Mouse (Mus musculus) lung, postnatal 0 days (tissue): Measurements from ENCODE around the gene Lgals2. TPM values are rescaled to one million over a fixed set of nuclear protein-coding genes. Genes with fewer than 3 reads are reported as not detected.
"Not testable (repeated sequence)": the region's sequence is repeated elsewhere in the genome, so short reads cannot be mapped to it uniquely, and the experiment has no call there.

Experiments used
- ATAC-seq: fragments of 200-750 bp; cut with Nextera tagmentation; 2 replicates; pipeline ENCODE4 v1.8.0; 2017; ENCODE audit warnings: moderate library complexity
- DNase-seq: peaks from one replicate; pipeline ENCODE4 v3.0.0-alpha.2; 2016; ENCODE audit warnings: low spot score
- H3K27ac ChIP-seq: fragments of 300-500 bp; sonication (generic); 2 replicates; pipeline ENCODE4 v1.5.1; 2014; ENCODE audit warnings: antibody characterized with exemption, mild to moderate bottlenecking, low read length, mixed read lengths
- H3K27me3 ChIP-seq: fragments of 300-500 bp; sonication (generic); replicated peaks from 2 replicates; pipeline ENCODE4 v1.6.1; 2014; ENCODE audit warnings: low read length, mixed read lengths; ENCODE audit not compliant: insufficient read depth
- H3K36me3 ChIP-seq: fragments of 300-500 bp; sonication (generic); 2 replicates; pipeline ENCODE4 v1.6.1; 2014; ENCODE audit warnings: low read length, mixed read lengths; ENCODE audit not compliant: insufficient read depth
- H3K4me1 ChIP-seq: fragments of 300-500 bp; sonication (generic); 2 replicates; pipeline ENCODE4 v1.6.1; 2014; ENCODE audit warnings: antibody characterized with exemption, low read depth, low read length, mixed read lengths; ENCODE audit not compliant: insufficient read depth
- H3K4me2 ChIP-seq: fragments of 300-500 bp; sonication (generic); replicated peaks from 2 replicates; pipeline ENCODE4 v1.6.1; 2014; ENCODE audit warnings: low read depth, mild to moderate bottlenecking, low read length, moderate library complexity, mixed read lengths
- H3K4me3 ChIP-seq: fragments of 300-500 bp; sonication (generic); 2 replicates; pipeline ENCODE4 v1.5.1; 2014; ENCODE audit warnings: low read depth, low read length
- H3K9ac ChIP-seq: fragments of 300-500 bp; sonication (generic); replicated peaks from 2 replicates; pipeline ENCODE4 v1.6.1; 2014; ENCODE audit warnings: low read depth, mild to moderate bottlenecking
- H3K9me3 ChIP-seq: fragments of 300-500 bp; sonication (generic); 2 replicates; pipeline ENCODE4 v1.6.1; 2016; ENCODE audit warnings: low read length, mixed read lengths
- CTCF ChIP-seq: IDR thresholded peaks from 2 replicates; pipeline ENCODE4 v1.5.1; 2016; ENCODE audit warnings: antibody characterized with exemption, mild to moderate bottlenecking
- EP300 ChIP-seq: IDR thresholded peaks from 2 replicates; pipeline ENCODE4 v1.6.1; 2016; ENCODE audit warnings: antibody characterized with exemption, mild to moderate bottlenecking, control low read depth
- WGBS: fragments of 180-500 bp; shearing (Covaris S2); extraction: QIAGEN DNeasy Blood & Tissue Kit; methylation state at CpG from one replicate; pipeline ENCODE4 v1.1.7; 2014; 5-methylcytosine and 5-hydroxymethylcytosine counted together
- polyA plus RNA-seq: library from polyadenylated mRNA; unstranded; fragments of >200 nt; fragmentation: Nextera tagmentation; extraction: Ambion mirVana; gene quantifications from 2 replicates; pipeline ENCODE4 v1.2.1, GENCODE M21; 2015

Gene Lgals2
- polyA plus RNA-seq, 1 experiment from 2014 or later: 2.4 TPM

DNA sequence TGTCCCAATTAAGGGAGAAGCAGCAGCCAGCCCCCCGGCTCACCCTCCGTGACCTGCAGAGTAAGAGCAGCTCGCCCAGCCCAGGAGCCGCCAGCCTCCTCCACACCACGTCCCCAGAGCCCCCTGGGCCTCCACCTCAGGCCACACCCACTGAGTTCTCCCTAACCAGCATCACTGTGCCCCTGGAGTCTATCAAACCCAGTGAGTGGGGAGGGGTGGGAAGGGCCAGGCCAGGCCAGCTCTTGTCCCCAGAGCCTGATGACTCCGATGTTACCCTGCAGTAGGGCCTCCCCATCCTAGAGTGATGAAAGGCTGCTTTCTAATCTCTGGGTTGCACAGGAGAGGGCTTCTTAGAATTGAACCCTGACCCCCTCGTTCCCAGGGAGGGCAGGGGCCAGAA, 37.1 kb upstream of the Lgals2 start:
- no peak for ATAC-seq
- DNase-seq: no peak
- 54% methylated on average over 7 of the region's 7 CpGs for WGBS
- TF ChIP-seq EP300 (no peak), CTCF (no peak)
- no peaks in the 10 kb centered on the region for H3K27me3 ChIP-seq
- H3K36me3 ChIP-seq: peaks cover 34% of the 10 kb centered on the region
- no peak overlapping the region for H3K9ac ChIP-seq
- no peak overlapping the region for H3K27ac ChIP-seq
- H3K4me3 ChIP-seq: no peak overlapping the region
- no peaks in the 10 kb centered on the region for H3K9me3 ChIP-seq
- H3K4me1 ChIP-seq: peaks cover 12% of the 10 kb centered on the region; the same call in 1 of the 2 replicates
- no peak overlapping the region for H3K4me2 ChIP-seq

DNA sequence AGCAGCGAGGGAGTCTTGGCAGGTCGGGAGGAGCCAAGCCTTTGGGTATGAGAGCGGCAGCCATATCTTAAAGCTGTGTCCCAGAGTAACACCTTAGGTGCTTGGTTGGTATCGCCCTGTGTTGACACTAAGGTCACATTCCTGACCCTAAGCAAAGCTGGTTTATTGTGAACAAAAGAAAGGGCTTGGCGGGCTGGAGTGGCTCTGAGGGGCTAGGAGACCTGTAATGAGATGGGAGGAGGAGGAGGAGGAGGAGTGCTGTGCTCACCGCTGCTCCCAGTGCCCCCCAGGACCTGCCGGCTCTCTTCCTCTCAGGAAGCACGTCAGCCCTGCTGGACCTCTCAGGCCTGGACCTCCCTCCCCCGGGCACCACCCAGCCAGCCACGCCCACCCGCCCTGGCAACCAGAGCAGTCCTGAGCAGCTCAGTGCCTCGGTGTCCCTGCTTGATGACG, 34.1 kb upstream of the Lgals2 start:
- WGBS: 19% methylated on average over 11 of the region's 13 CpGs
- peak; percentile 76 for DNase-seq
- ATAC-seq: peak; percentile 87
- TF ChIP-seq CTCF (no peak), EP300 (no peak)
- H3K27ac ChIP-seq: peak overlapping the region; percentile 76
- H3K9ac ChIP-seq: no peak overlapping the region
- peaks cover 52% of the 10 kb centered on the region for H3K36me3 ChIP-seq
- H3K4me3 ChIP-seq: no peak overlapping the region
- no peaks in the 10 kb centered on the region for H3K27me3 ChIP-seq
- 0 out of 2 replicates have a peak overlapping the region, but pooled peaks have one; percentile 3 for H3K4me2 ChIP-seq
- no peaks in the 10 kb centered on the region for H3K9me3 ChIP-seq
- H3K4me1 ChIP-seq: peaks cover 12% of the 10 kb centered on the region; the same call in 1 of the 2 replicates

DNA sequence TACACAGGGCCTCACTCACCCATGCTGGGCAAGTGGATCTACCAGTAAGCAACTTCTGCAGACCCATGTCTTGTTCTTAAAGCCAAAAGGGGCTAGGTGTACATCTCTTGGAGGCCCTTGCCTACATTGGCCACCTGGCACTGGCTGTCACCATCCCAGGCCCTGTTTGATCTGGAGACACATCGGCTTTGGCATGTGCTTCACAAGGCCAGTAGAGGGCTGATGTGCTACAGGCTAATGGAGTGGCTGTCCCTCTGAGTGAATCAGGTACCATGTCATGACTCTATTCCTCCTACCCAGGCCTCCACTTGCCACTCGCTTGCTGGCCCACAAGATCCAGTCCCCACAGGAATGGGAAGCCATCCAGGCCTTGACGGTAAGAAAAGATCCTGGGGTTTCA, 26.5 kb upstream of the Lgals2 start:
- Histone ChIP-seq H3K4me2 (no peak overlapping the region), H3K9ac (no peak overlapping the region), H3K36me3 (peaks cover 54% of the 10 kb centered on the region), H3K9me3 (no peaks in the 10 kb centered on the region), H3K27ac (no peak overlapping the region), H3K27me3 (no peaks in the 10 kb centered on the region), H3K4me3 (no peak overlapping the region), H3K4me1 (peaks cover 16% of the 10 kb centered on the region; the same call in 1 of the 2 replicates)
- peak; percentile 41 for TF ChIP-seq CTCF
- no peak for TF ChIP-seq EP300
- ATAC-seq (no peak), DNase-seq (no peak)
- 82% methylated on average over 3 of the region's 3 CpGs for WGBS

DNA sequence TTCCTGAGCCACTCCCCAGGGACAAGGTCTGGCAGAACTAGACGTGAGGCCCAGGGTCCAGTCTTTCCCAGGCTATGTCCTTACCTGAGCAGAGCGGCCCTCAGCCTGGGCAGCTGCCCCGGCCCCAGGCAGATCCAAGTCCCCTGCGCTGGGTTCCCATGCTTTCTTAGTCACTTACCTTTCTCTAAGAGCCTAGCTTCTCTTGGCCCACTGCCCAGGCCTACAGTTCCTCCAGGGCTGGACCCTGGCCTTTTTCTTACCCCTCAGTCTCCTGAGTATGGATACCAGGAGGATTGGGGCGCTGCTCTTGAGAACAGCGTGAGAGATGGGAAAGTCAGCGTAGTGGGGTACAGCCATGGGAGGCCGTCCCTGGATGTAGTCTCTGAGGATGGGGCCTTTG, 25.1 kb upstream of the Lgals2 start:
- peaks cover 21% of the 10 kb centered on the region; the same call in 1 of the 2 replicates for H3K4me1 ChIP-seq
- ATAC-seq (no peak), DNase-seq (no peak)
- WGBS: 83% methylated on average over 8 of the region's 8 CpGs
- H3K36me3 ChIP-seq: peaks cover 43% of the 10 kb centered on the region
- no peaks in the 10 kb centered on the region for H3K9me3 ChIP-seq
- TF ChIP-seq CTCF (no peak), EP300 (no peak)
- no peak overlapping the region for H3K4me2 ChIP-seq
- H3K27ac ChIP-seq: no peak overlapping the region
- no peak overlapping the region for H3K9ac ChIP-seq
- H3K27me3 ChIP-seq: no peaks in the 10 kb centered on the region
- H3K4me3 ChIP-seq: no peak overlapping the region

DNA sequence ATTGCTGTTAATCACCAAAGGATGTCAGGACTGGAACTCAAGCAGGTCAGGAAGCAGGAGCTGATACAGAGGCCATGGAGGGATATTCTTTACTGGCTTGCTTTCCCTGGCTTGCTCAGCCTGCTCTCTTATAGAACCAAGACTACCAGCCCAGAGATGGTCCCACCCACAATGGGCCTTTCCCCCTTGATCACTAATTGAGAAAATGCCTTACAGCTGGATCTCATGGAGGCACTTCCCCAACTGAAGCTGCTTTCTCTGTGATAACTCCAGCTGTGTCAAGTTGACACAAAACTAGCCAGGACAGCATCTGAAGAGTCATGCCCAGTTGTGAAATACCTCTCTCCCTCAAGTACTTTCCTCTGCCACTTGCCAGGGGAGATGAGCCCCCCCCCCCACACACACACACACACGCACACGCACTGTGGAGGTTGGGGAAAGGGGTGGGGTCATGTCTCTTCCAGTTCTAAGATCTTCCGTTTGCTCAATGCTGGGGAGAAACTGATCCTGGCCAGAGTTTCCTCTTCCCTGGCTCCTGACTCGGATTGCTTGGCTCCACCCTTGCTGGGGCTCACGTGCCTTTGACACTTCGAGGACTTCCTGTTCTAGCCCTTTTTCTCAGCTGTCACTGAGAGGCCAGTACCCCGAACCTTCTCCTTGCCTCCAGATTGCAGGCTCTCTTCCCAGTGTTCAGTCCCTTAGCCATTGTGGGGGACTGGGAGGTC, 23.6 kb upstream of the Lgals2 start:
- 0 out of 2 replicates have a peak overlapping the region, but pooled peaks have one; percentile 6 for H3K4me2 ChIP-seq
- peak; percentile 30 for TF ChIP-seq EP300
- H3K9ac ChIP-seq, H3K4me3 ChIP-seq, H3K27me3 ChIP-seq, H3K9me3 ChIP-seq: not testable (repeated sequence)
- peak; percentile 17 for ATAC-seq
- WGBS: 2% methylated on average over 7 of the region's 7 CpGs
- peak; percentile 93 for DNase-seq
- peaks cover 21% of the 10 kb centered on the region; the same call in 1 of the 2 replicates for H3K4me1 ChIP-seq
- peaks cover 31% of the 10 kb centered on the region; the same call in 1 of the 2 replicates for H3K36me3 ChIP-seq
- H3K27ac ChIP-seq: peak overlapping the region; percentile 71

DNA sequence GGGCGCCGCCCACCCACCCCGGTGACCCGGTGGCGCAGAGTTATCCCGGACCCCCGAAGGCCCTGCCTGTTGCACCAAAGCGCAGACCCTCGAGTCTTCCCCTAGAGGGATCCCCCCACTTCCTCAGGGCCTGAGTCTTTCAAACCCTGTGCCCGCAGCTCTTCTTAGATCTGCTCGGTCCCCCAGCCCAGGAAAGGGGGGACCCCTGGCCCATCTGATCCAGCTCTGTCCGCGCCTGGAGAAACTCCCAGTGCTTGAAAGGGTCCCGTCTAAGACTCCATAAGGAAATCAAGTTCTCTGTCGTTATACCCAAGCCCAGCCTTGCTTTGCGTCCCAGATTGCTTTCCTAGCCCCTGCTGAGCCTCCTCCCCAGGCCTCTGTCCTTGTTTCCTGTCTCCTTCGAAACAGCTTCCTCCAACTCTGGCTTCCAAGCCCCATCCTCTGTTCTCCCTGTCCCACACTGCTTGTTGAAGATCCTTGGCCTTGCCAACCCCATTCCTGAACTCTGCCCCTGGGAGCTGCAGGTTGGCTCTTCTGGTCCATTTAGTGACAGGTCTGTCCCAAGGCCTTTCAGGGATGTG, 22.6 kb upstream of the Lgals2 start:
- H3K27me3 ChIP-seq: no peaks in the 10 kb centered on the region
- H3K27ac ChIP-seq: peak overlapping the region; percentile 100
- ATAC-seq (no peak), DNase-seq (peak; percentile 50)
- peak overlapping the region; percentile 89 for H3K9ac ChIP-seq
- peaks cover 20% of the 10 kb centered on the region; the same call in 1 of the 2 replicates for H3K36me3 ChIP-seq
- peak overlapping the region; percentile 78 for H3K4me2 ChIP-seq
- 1% methylated on average over 16 of the region's 17 CpGs for WGBS
- no peak for TF ChIP-seq EP300
- TF ChIP-seq CTCF: no peak; the same call in 1 of the 2 replicates
- peaks cover 21% of the 10 kb centered on the region; the same call in 1 of the 2 replicates for H3K4me1 ChIP-seq
- peak overlapping the region; percentile 79 for H3K4me3 ChIP-seq
- no peaks in the 10 kb centered on the region for H3K9me3 ChIP-seq
